Mouse (Mus musculus): ENCODE data around the gene Haus2.

- TF ChIP-seq E2F4 (IDR thresholded peaks at IDR 0.05; ENCODE audit: insufficient read depth): no peak
- no peak for TF ChIP-seq MAX (IDR thresholded peaks at IDR 0.05; ENCODE audit: low read depth)
- no peak for TF ChIP-seq POLR2AphosphoS2 (IDR thresholded peaks at IDR 0.05; ENCODE audit: insufficient read length, low read depth)
- TF ChIP-seq POLR2A (IDR thresholded peaks at IDR 0.05; ENCODE audit: insufficient read length, low read depth): no peak
- no peak for TF ChIP-seq USF1 (IDR thresholded peaks at IDR 0.05; ENCODE audit: low read depth)
- no peak for TF ChIP-seq MYOG (IDR thresholded peaks at IDR 0.05; ENCODE audit: control insufficient read depth in 1 of 3, insufficient read depth in 1 of 3, insufficient read length in 2 of 3, low read depth in 2 of 3)
Measured at GRCm38 (mm10) chr2:120667446-120667845, 58.3 kb downstream of the Haus2 start.
